Mouse (Mus musculus) midbrain, postnatal 0 days (tissue): Measurements from ENCODE around the gene Dusp23. TPM values are rescaled to one million over a fixed set of nuclear protein-coding genes. Genes with fewer than 3 reads are reported as not detected.

Source experiments
- ATAC-seq: fragments of 200-750 bp; cut with Nextera tagmentation; 2 replicates; pipeline ENCODE4 v1.8.0; 2017; ENCODE audit warnings: moderate number of reproducible peaks, mild to moderate bottlenecking, moderate TSS enrichment, moderate library complexity; ENCODE audit not compliant: low FRiP score
- DNase-seq: peaks from one replicate; pipeline ENCODE4 v3.0.0-alpha.2; 2015; ENCODE audit warnings: low spot score
- H3K27ac ChIP-seq: fragments of 300-500 bp; sonication (generic); 2 replicates; pipeline ENCODE4 v1.5.1; 2014; ENCODE audit warnings: low read depth, mild to moderate bottlenecking, low read length, mixed read lengths
- H3K27me3 ChIP-seq: fragments of 300-500 bp; sonication (generic); 2 replicates; pipeline ENCODE4 v1.6.1; 2014; ENCODE audit warnings: low read length, control low read depth, mixed read lengths; ENCODE audit not compliant: insufficient read depth
- H3K36me3 ChIP-seq: fragments of 300-500 bp; sonication (generic); 2 replicates; pipeline ENCODE4 v1.6.1; 2014; ENCODE audit warnings: low read length, control low read depth, mixed read lengths; ENCODE audit not compliant: insufficient read depth
- H3K4me1 ChIP-seq: fragments of 300-500 bp; sonication (generic); 2 replicates; pipeline ENCODE4 v1.6.1; 2014; ENCODE audit warnings: mild to moderate bottlenecking, control low read depth, antibody characterized with exemption, low read length, mixed read lengths; ENCODE audit not compliant: insufficient read depth
- H3K4me2 ChIP-seq: fragments of 300-500 bp; sonication (generic); 2 replicates; pipeline ENCODE4 v1.6.1; 2014; ENCODE audit warnings: low read depth, mild to moderate bottlenecking, low read length, mixed read lengths; ENCODE audit not compliant: poor library complexity, severe bottlenecking
- H3K4me3 ChIP-seq: fragments of 300-500 bp; sonication (generic); 2 replicates; pipeline ENCODE4 v1.5.1; 2014; ENCODE audit warnings: low read depth, mild to moderate bottlenecking, low read length, moderate library complexity
- H3K9ac ChIP-seq: fragments of 300-500 bp; sonication (generic); replicated peaks from 2 replicates; pipeline ENCODE4 v1.6.1; 2014; ENCODE audit warnings: mild to moderate bottlenecking, low read length, moderate library complexity, mixed read lengths; ENCODE audit not compliant: poor library complexity, severe bottlenecking
- H3K9me3 ChIP-seq: fragments of 300-500 bp; sonication (generic); 2 replicates; pipeline ENCODE4 v1.6.1; 2016; ENCODE audit warnings: low read length, control low read depth
- CTCF ChIP-seq: IDR thresholded peaks from 2 replicates; pipeline ENCODE4 v1.5.1; 2016; ENCODE audit warnings: antibody characterized with exemption, mild to moderate bottlenecking
- WGBS: fragments of 180-500 bp; shearing (Covaris S2); extraction: QIAGEN DNeasy Blood & Tissue Kit; methylation state at CpG from one replicate; pipeline ENCODE4 v1.1.7; 2014; 5-methylcytosine and 5-hydroxymethylcytosine counted together
- polyA plus RNA-seq: library from polyadenylated mRNA; unstranded; fragments of >200 nt; fragmentation: Nextera tagmentation; extraction: Ambion mirVana; gene quantifications from 2 replicates; pipeline ENCODE4 v1.2.1, GENCODE M21; 2015
- total RNA-seq: library from RNA; depleted of rRNA; stranded (reverse); fragments of >200 nt; gene quantifications from 2 replicates; pipeline ENCODE4 v1.2.3, GENCODE M21; 2014

Dusp23 gene
- total and polyA plus RNA-seq, 2 experiments from 2014 or later = 3.3 to 7.2 TPM

DNA sequence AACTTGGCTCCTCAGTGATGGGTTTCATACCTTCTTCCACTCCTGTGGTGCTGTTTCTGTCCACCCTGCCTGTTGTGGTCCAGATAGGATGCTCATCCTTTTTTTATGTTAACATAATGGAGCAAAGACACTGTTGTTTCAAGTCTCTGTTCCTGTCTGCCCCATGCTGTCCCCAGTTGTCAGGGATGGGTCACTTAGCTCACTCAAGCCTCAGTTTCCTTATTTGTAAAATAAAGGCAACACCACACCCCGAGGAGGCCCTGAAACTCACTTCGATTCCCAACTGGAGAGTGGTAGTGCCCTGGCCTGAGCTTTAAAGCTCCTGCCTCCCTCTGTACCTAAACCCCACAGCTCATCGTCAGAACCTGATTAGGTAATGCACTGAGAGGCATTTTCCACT is 24.5 kb upstream of the Dusp23 start:
- Histone ChIP-seq H3K4me2 (no peak overlapping the region), H3K27me3 (no peaks in the 10 kb centered on the region), H3K27ac (no peak overlapping the region), H3K9me3 (no peaks in the 10 kb centered on the region), H3K36me3 (no peaks in the 10 kb centered on the region), H3K9ac (no peak overlapping the region), H3K4me3 (no peak overlapping the region), H3K4me1 (no peaks in the 10 kb centered on the region)
- no peak for ATAC-seq
- 62% methylated on average over 3 of the region's 3 CpGs for WGBS
- no peak for DNase-seq
- TF ChIP-seq CTCF = no peak

DNA sequence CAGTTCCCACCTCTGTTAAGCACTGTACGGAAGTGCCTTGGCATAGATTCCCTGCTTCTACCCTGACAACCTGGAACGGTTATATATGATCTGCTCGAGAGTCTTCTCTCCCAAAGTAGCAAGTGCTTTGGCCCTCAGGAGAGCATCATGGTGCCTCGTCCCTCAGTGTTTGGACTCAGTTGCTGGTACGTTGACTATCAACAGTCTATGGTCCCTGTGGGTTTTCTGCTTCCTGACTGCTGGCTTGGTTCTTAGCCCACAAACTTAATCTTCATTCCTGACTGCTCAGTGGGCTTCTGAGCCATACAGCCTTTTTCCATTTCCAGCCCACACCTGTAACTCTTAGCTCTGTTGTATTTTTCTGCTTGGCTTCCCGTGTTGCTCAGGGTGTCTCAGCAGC is 21.1 kb upstream of the Dusp23 start:
- no peak overlapping the region for H3K27ac ChIP-seq
- ATAC-seq = no peak
- H3K9me3 ChIP-seq = no peaks in the 10 kb centered on the region
- no peaks in the 10 kb centered on the region for H3K27me3 ChIP-seq
- H3K4me2 ChIP-seq = no peak overlapping the region
- no peak overlapping the region for H3K4me3 ChIP-seq
- no peak for TF ChIP-seq CTCF
- WGBS = 80% methylated on average over 6 of the region's 6 CpGs
- H3K36me3 ChIP-seq = no peaks in the 10 kb centered on the region
- no peak overlapping the region for H3K9ac ChIP-seq
- DNase-seq = no peak
- no peaks in the 10 kb centered on the region for H3K4me1 ChIP-seq

GRCm38 (mm10) chr1:172652040-172652662 is 19.4 kb upstream of the Dusp23 start:
- H3K4me1 ChIP-seq = 0 out of 2 replicates have a peak, but pooled peaks cover 4% of the 10 kb centered on the region
- no peak overlapping the region for H3K4me2 ChIP-seq
- no peak overlapping the region for H3K4me3 ChIP-seq
- no peak for DNase-seq
- WGBS = 84% methylated on average over 18 of the region's 18 CpGs
- no peaks in the 10 kb centered on the region for H3K27me3 ChIP-seq
- no peaks in the 10 kb centered on the region for H3K36me3 ChIP-seq
- H3K9ac ChIP-seq = no peak overlapping the region
- no peaks in the 10 kb centered on the region for H3K9me3 ChIP-seq
- no peak overlapping the region for H3K27ac ChIP-seq
- no peak for TF ChIP-seq CTCF
- no peak for ATAC-seq

GRCm38 (mm10) chr1:172651288-172651987 is 18.7 kb upstream of the Dusp23 start:
- Histone ChIP-seq H3K9ac (no peak overlapping the region), H3K27ac (no peak overlapping the region), H3K4me3 (no peak overlapping the region), H3K27me3 (no peaks in the 10 kb centered on the region), H3K4me2 (no peak overlapping the region), H3K36me3 (no peaks in the 10 kb centered on the region), H3K4me1 (0 out of 2 replicates have a peak, but pooled peaks cover 4% of the 10 kb centered on the region), H3K9me3 (no peaks in the 10 kb centered on the region)
- DNase-seq (no peak), ATAC-seq (no peak)
- 88% methylated on average over 10 of the region's 10 CpGs for WGBS
- TF ChIP-seq CTCF = no peak

GRCm38 (mm10) chr1:172650519-172651287 is 17.9 kb upstream of the Dusp23 start:
- no peak overlapping the region for H3K9ac ChIP-seq
- ATAC-seq (no peak), DNase-seq (no peak)
- no peaks in the 10 kb centered on the region for H3K27me3 ChIP-seq
- WGBS = 68% methylated on average over 8 of the region's 8 CpGs
- H3K27ac ChIP-seq = no peak overlapping the region
- H3K9me3 ChIP-seq = no peaks in the 10 kb centered on the region
- TF ChIP-seq CTCF = peak; percentile 58
- H3K36me3 ChIP-seq = no peaks in the 10 kb centered on the region
- H3K4me2 ChIP-seq = no peak overlapping the region
- no peak overlapping the region for H3K4me3 ChIP-seq
- H3K4me1 ChIP-seq = 0 out of 2 replicates have a peak, but pooled peaks cover 4% of the 10 kb centered on the region

- Histone ChIP-seq H3K4me2 (no peak overlapping the region), H3K4me3 (no peak overlapping the region), H3K36me3 (no peaks in the 10 kb centered on the region), H3K4me1 (0 out of 2 replicates have a peak, but pooled peaks cover 4% of the 10 kb centered on the region), H3K9me3 (no peaks in the 10 kb centered on the region), H3K27me3 (no peaks in the 10 kb centered on the region), H3K27ac (no peak overlapping the region), H3K9ac (no peak overlapping the region)
- 83% methylated on average over 9 of the region's 9 CpGs for WGBS
- no peak for TF ChIP-seq CTCF
- ATAC-seq = no peak
- DNase-seq = no peak
These were observed 16.6 kb upstream of the Dusp23 start for GRCm38 (mm10) chr1:172649396-172649795.
